ENCODE assay signal across 9 mouse cellular contexts in the genomic region with DNA sequence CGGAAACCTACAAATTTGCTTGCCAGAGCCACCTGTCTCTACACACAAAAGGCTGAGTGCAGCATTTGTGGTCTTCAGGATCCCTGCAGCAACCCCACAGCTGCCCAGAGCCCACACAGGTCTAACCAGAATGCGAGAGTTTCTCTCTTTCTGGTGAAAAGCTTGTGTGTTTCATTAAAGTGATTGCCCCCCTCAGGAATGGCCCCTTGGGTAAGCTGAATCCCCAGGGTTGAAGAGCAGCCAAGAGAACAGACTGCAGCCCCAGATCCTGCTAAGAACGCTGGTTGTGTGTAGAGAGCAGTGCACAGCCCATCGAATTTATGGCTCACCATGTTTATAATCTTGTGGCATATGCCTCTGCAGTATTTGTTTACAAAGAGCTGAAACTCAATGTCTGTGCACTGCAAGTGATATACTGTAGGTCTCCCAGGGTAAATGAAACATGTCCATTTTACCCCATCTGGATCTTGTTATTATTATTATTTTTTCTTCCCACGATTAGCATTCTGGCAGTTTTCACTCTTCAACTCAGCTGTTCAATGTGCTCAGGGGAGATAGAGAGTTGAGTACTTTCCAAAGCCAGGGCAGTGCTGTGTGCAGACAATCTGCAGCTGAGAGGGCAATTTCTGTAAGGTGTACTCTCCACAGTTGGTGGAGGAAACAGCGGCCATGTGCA.
DNase-seq lines count a peak whose midpoint lies in the region; ATAC-seq and TF ChIP-seq lines count a peak whose summit lies in the region.
"Had no signal": no experiment of that assay in that cellular context is flagged by ENCODE, and none has a peak within 500 bp of the region (broad histone marks: within the 10 kb centered on the region; RNA-seq: fewer than 3 reads in every experiment).

No protein-coding gene starts in this region.

- no peak for TF ChIP-seq POLR2A in heart, adult 2 months (IDR thresholded peaks at IDR 0.05; ENCODE audit: insufficient read depth, low read depth, low read length)

- no peak overlapping the region; the same call in 1 of the 2 replicates for H3K4me2 ChIP-seq in embryonic facial prominence, embryonic 11.5 days (ENCODE audit: low read depth, low read length)
- H3K4me2 ChIP-seq in liver, embryonic 12.5 days: no peak overlapping the region

- no peaks in the 10 kb centered on the region for H3K27me3 ChIP-seq in heart, adult 2 months (ENCODE audit: control insufficient read depth, insufficient read depth, low read length)
- H3K27me3 ChIP-seq in embryonic facial prominence, embryonic 11.5 days (ENCODE audit: control insufficient read depth, insufficient read depth, low read length): no peaks in the 10 kb centered on the region
- no peaks in the 10 kb centered on the region for H3K27me3 ChIP-seq in liver, embryonic 12.5 days (replicated peaks)

- intact Hi-C loops in heart, adult 2 months (cut with DNase I): no loop called here
- intact Hi-C loops in heart, postnatal 25 days (cut with DNase I): no loop called here

- H3K79me2 ChIP-seq in heart, adult 2 months (replicated peaks; ENCODE audit: control insufficient read depth, insufficient read depth, low read length): no peaks in the 10 kb centered on the region

- no peak overlapping the region for H3K4me3 ChIP-seq in heart, adult 2 months
- no peak overlapping the region for H3K4me3 ChIP-seq in embryonic facial prominence, embryonic 11.5 days (ENCODE audit: low read depth, low read length)
- no peak overlapping the region for H3K4me3 ChIP-seq in liver, embryonic 12.5 days

- TF ChIP-seq CTCF in heart, adult 2 months (IDR thresholded peaks at IDR 0.05): no peak

- 0 out of 2 replicates have a peak, but pooled peaks have one; percentile 39 for ATAC-seq in embryonic facial prominence, embryonic 11.5 days (replicated peaks; ENCODE audit: insufficient number of reproducible peaks, low FRiP score, low TSS enrichment, low read depth)
- ATAC-seq in liver, embryonic 12.5 days: no peak

- no peaks in the 10 kb centered on the region for H3K4me1 ChIP-seq in heart, adult 2 months (ENCODE audit: control insufficient read depth, insufficient read depth, low read length)
- H3K4me1 ChIP-seq in embryonic facial prominence, embryonic 11.5 days (ENCODE audit: control insufficient read depth, insufficient read depth, low read length): no peaks in the 10 kb centered on the region
- H3K4me1 ChIP-seq in liver, embryonic 12.5 days: no peaks in the 10 kb centered on the region

- DNase-seq in heart, postnatal 4 days: peak; percentile 6
- DNase-seq in heart, adult 2 months: no peak
- peak; percentile 28 for DNase-seq in brain, adult 2 months (ENCODE audit: low read depth, low spot score)
- peak; percentile 37 for DNase-seq in embryonic facial prominence, embryonic 11.5 days (ENCODE audit: low spot score)
- DNase-seq in layer of hippocampus, adult 9-11 months: peak; percentile 20
- no peak for DNase-seq in right cerebral cortex, adult 18-20 months
- DNase-seq in heart, postnatal 25 days (ENCODE audit: low spot score): no peak
- DNase-seq: gastrocnemius, postnatal 25 days had no signal

- H3K36me3 ChIP-seq in heart, adult 2 months (ENCODE audit: control insufficient read depth, insufficient read depth, low read length): no peaks in the 10 kb centered on the region
- no peaks in the 10 kb centered on the region for H3K36me3 ChIP-seq in embryonic facial prominence, embryonic 11.5 days (replicated peaks; ENCODE audit: control insufficient read depth, insufficient read depth, low read depth, low read length)
- H3K36me3 ChIP-seq in liver, embryonic 12.5 days: no peaks in the 10 kb centered on the region

- H3K27ac ChIP-seq in heart, adult 2 months: no peak overlapping the region
- H3K27ac ChIP-seq in embryonic facial prominence, embryonic 11.5 days (replicated peaks; ENCODE audit: low read depth, low read length): 0 out of 2 replicates have a peak overlapping the region, but pooled peaks have one; percentile 52
- H3K27ac ChIP-seq in liver, embryonic 12.5 days: no peak overlapping the region

- no peak for TF ChIP-seq EP300 in heart, adult 2 months (IDR thresholded peaks at IDR 0.05; ENCODE audit: insufficient read depth, low read depth, low read length)

- H3K9me3 ChIP-seq in embryonic facial prominence, embryonic 11.5 days (replicated peaks; ENCODE audit: control insufficient read depth, low read length): no peaks in the 10 kb centered on the region
- H3K9me3 ChIP-seq in liver, embryonic 12.5 days (replicated peaks): no peaks in the 10 kb centered on the region

- H3K9ac ChIP-seq in heart, adult 2 months (ENCODE audit: low read depth, low read length): no peak overlapping the region
- no peak overlapping the region for H3K9ac ChIP-seq in embryonic facial prominence, embryonic 11.5 days (replicated peaks; ENCODE audit: low read length)
- no peak overlapping the region for H3K9ac ChIP-seq in liver, embryonic 12.5 days

- 63% methylated on average over 6 of the region's 6 CpGs for WGBS in heart, adult 2 months
- WGBS in embryonic facial prominence, embryonic 11.5 days: 46% methylated on average over 6 of the region's 6 CpGs
- WGBS in liver, embryonic 12.5 days (ENCODE audit: insufficient replicate concordance): 62% methylated on average over 6 of the region's 6 CpGs

Comparison
In these comparisons a context has a peak if more than half of its experiments do, and no peak if none do; other contexts are left out.
1. DNase-seq: peak in heart, postnatal 4 days (single experiment), brain, adult 2 months (single experiment), embryonic facial prominence, embryonic 11.5 days (single experiment) and layer of hippocampus, adult 9-11 months (single experiment); none in heart, adult 2 months (0 of 2), right cerebral cortex, adult 18-20 months (single experiment) and heart, postnatal 25 days (single experiment).